Mouse (Mus musculus) kidney, adult 11 months (tissue): ENCODE data around the gene Hist1h2ad.

Source experiments
- DNase-seq: peaks from one replicate; pipeline ENCODE4 v3.0.0; 2022

The Hist1h2ad gene

GRCm38 (mm10) chr13:23622861-23623450 is 48.8 kb downstream of the Hist1h2ad start:
- no peak for DNase-seq
